Mouse (Mus musculus) v-Abl transformed pro-B cells (cell line): ENCODE measurements around the gene Fam69b.

Experiments
- in situ Hi-C, 2 experiments: fragments of 400-800 bp; cut with MboI; formaldehyde crosslinking; loops; one replicate each; pipeline ENCODE4 v1.15.1; 2025; ENCODE audit not compliant: unreplicated experiment in 2 of 2

Fam69b gene

DNA sequence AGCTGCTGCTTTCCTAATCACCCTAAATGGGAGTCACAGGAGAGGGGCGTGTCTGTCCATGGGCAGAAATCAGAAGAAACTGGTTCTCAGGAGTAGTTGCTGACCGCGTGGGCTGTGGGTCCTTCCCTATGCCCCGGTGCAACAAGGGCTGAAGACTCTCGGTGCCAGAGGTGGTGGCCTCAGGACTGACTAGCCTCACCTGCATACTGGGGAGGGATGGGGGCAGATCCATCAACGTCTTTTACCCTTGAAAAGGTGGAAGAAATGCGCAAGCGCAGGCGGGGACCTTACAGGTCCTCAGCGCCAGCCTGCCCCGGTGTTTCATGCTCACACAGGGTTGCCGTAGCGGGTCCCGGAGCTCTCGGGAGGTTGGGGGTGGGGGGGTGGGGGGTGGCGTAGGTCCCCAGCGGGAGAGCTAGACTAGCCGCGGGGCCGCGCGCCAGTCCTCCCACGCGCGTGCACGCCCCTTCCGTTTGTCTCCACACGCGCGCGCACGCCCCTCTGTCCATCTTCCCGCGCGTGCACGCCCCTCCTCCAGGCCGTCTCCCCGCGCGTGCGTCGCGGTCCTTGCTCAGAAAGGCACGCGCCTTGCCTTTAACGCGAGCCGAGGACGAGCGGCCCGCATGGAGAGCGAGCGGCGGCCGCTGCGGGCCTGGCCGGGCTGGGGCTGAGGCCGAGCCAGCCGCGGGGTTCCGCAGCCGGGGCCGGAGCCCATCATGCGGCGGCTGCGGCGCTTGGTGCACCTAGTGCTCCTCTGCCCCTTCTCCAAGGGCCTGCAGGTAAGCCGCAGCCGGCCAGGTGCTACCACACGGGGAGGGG lies at the start of gene Fam69b:
TSS of gene Fam69b (plus strand) at position 537 of the 819 bp plus-strand sequence.
- in situ Hi-C loops: no loop called here

DNA sequence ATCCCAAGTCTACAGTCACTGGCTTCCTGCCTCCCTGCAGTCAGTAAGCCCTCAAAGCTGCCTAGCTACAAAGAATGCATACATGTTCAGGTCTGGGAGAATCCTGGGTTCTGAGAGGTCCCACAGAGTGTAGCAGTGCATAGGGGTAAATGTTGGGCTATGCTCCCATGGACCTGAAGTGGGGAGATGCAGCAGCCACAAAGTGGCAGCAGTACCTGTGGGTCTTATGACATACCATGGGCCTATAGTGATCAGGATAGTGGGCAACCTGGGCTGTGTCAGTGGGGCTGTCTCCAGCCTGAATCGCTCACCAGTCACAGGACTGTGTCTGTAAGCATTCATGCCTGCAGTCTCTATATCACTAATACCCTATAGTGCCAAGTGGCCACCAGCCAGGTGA lies 48.5 kb upstream of the Fam69b start, which contains the start of gene Egfl7:
TSS of gene Egfl7 (plus strand) at position 301 of the 400 bp plus-strand sequence.
- in situ Hi-C loops: no loop called here

DNA sequence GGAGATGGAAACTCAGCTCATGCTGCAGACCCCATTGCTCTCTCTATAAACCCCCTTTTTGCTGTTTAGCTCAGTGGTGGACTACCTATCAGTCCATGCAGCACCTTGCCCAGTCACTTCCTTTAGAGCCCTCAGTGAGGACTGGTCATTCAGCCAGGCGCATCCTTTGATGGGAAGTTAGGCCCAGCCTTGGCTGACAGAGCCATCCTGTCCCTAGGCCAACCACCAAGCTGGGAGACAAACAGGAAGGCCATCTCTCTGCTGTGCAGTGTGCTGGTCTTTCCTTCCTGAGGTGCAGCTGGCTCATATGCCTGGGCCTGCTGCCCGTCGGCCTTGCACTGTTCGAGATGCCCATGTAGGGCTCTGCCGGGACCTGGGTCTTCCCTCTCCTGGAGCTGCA lies 47.5 kb upstream of the Fam69b start:
- in situ Hi-C loops: no loop called here

DNA sequence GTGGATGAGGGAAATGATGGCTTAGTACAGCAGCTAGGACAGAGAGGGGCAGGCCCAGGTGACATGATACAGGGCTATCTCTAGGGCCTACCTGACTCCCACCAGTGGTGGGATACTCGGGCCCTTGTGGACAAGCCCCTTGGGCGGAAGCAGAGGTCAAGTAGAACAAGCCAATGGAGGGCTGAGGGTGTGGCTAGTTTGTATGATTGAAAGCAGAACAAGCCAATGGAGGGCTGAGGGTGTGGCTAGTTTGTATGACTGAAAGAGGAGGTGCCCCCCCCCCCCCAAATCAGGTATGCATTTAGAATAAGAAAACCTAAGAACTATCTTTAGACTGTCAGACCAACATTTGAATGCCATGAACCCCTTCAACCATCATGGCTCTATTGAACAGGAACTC lies 46.1 kb upstream of the Fam69b start:
- in situ Hi-C loops: no loop called here

DNA sequence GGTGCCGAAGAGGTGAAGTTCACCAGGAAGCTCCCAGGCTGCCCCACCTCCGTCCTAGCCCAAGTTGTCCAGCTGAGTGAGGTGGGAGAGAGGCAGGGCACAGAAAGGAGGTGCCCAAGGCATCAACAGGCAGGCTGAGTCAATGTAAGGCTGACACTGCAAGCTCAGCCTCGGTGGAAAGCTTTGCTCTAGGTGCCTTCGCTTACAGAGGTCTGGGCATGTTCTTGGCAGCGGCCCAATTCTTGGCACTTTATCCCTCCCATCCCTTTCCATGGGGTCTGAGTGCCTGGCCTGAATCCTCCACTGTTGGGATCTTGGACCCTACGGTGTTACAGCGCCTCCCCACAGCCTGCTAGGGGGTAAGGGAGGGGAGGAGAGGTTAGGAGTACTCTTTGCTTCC lies 45.5 kb upstream of the Fam69b start:
- in situ Hi-C loops: no loop called here

DNA sequence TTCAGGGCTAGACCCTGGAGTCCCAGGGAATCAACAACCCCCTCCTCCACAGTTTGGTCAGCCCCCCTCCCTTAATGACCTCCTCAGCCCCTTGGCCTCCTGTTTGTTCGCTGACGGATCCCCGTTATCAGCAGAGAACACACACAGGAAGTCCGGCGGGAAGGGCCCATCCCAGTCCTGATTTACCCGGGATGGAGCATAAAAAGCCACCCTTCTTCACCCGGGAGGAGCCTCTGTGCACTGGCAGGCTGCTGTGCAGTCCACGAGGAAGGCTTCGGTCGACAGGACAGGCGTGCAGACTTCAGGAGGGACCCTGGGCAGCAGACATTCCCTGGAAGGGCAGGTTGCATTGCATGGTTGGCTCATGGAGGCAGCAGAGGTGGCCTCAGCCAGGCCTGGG lies 44.6 kb upstream of the Fam69b start:
- in situ Hi-C loops: no loop called here

DNA sequence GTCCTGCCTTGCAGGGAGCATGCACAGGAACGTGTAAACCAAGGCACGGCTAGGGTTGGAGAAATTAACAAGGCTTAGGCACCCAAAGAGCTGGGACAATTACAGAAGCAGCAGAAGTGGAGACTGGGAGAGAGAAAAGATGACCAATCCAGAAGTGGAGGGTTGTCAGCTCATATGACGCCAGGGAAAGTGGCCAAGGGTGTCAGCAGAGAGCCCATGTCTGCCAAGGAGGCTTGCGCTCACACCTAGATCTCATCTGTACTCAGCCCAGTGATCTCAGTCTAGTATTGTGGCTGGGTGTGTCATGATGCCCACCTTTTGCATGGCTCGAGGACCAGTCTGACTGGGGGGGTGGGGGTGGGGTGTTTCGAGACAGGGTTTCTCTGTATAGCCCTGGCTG lies 42.5 kb upstream of the Fam69b start:
- in situ Hi-C loops: no loop called here

DNA sequence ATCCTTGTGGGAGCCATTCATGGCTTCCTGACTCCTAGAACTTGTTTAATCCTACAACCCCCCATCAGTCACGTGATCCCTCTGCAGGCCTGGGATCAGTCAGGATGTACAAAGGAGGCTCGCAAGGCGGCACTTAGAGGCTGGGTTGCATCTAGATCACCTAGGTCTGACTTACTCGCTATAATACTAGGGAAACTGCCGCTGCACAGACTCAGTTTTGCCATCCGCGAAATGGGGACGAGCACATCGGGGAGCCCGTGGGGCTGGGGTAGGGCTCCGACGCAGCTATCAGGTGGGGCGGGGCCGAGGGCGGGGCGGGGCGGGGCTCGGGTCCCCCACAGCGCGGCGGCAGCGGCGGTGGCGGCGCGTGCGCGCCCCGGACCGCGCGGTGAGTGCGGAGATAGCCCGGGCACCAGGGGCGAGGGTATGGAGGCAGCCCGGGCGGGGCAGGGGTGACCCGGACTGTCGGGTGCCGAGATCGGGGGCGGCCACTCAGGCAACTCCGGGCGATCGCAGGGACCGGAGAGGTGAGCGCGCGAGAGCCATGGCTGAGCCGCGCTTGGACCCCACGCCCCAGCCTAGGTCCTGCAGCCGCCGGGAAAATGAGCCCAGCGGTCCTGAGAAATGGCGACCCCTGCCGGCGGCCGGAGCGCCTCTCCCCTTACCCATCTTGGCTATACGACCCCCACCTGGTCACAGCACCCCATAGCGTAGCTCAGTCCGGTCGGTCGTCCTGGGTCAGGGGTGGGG lies 41.8 kb upstream of the Fam69b start, which contains the start of gene Gm20532:
TSS of gene Gm20532 (plus strand) at position 346 of the 750 bp plus-strand sequence.
- in situ Hi-C loops: no loop called here

DNA sequence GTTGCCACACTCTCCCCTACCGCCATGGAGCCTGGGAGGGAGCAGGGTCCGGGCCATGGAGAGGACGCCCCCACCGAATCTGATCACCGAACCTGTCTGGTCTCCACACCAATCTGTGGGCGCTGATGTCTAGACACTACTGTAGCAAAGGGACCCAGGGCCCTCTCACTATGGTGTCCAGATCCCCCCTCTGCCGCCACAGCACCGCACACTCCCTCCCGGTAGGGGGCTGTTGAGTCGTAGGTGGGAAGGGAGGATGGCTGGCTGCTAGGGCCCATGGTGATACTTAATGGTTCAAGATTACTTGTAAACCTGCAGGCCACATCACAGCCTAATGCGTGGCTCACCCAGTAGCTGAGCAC lies 41.2 kb upstream of the Fam69b start:
- in situ Hi-C loops: no loop called here

DNA sequence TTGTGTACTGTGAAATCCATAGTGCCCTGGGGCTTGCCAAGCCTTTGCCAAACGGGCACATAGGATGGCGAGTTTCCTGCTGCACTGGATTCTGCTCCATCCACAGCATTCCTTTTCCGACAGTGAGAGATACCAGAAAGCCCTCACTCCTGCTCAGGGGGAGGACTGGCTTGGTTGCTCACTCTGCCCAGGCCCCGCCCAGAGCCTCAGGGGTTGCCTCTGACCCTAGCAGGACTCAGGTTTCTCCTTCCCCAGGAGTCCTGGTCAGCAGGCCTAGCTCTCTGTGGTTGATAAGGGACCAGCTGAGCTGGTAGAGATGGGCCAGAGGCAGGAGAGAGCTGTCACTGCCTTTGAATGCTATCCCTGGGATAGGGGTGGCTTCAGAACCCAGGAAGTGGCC lies 39.7 kb upstream of the Fam69b start:
- in situ Hi-C loops: no loop called here

DNA sequence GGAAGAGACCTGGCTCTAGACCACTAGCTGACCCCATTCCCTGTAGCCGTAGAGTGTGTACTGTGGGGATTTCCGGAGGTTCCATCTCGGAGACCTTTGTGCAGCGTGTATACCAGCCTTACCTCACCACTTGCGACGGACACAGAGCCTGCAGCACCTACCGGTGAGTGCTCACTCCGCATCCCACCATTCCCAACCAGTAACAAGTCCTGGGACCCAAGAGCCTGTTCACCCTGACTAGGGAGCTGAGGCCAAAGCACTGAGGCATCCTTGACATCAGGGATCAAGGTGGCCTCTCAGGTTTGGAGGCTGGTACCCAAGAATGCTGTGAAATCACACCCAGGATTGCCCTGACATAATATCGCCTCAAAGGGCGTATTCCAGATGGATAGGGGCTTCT lies 39.0 kb upstream of the Fam69b start:
- in situ Hi-C loops: no loop called here

DNA sequence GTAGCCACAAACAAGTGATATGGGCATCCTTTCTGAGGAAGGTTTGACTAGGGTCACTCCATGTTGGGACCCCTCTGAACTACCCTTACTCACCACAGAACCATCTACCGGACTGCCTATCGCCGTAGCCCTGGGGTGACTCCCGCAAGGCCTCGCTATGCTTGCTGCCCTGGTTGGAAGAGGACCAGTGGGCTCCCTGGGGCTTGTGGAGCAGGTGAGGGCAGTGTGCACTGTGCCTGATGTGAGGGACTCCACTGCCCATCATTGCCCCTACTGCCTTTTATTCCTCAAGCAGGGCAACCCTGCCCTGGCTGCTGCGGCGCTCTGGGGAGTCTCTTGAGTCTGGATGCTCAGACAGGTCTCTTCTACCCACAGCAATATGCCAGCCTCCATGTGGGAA lies 38.0 kb upstream of the Fam69b start:
- in situ Hi-C loops: loop anchor here in 1 of 2 experiments (10.0 kb wide), 1 partner anchor 445 kb away; no protein-coding TSS in a partner anchor

DNA sequence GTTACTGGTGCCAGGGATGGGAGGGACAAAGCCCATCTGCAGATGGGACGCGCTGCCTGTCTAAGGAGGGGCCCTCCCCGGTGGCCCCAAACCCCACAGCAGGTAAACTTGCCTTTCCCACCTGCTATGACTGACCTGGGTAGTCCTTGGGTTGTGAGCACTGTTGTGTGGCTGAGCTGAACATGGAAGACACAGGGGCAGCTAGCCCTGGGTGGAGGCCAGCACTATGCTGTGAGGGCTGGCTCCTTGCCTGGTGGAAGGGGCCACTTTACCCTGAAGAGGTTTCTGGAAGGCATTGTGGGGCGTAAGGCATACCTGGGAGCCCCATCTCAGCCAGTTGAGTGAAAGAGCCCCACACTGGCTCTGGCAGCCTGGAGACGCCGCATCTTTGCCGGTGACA lies 37.3 kb upstream of the Fam69b start:
- in situ Hi-C loops: loop anchor here in 1 of 2 experiments (10.0 kb wide), 1 partner anchor 444 kb away; no protein-coding TSS in a partner anchor

DNA sequence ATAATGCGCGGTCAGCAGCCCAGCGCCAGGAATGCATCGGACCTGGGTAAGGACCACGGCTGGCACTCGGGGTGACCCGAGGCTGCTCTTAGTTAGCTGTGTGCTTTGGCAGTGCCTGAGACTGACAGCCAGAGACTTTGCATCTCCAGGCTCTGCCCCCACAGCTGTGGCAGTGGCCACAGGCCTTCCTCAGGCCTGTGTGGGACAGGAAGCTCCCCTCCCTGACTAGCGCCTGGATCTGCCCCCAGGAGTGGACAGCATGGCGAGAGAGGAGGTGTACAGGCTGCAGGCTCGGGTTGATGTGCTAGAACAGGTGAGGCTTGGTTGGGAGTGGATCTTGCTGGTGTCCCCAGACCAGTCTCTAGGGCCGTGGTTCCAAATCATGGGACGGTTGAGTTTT lies 36.8 kb upstream of the Fam69b start:
- in situ Hi-C loops: loop anchor here in 1 of 2 experiments (10.0 kb wide), 1 partner anchor 443 kb away; no protein-coding TSS in a partner anchor

DNA sequence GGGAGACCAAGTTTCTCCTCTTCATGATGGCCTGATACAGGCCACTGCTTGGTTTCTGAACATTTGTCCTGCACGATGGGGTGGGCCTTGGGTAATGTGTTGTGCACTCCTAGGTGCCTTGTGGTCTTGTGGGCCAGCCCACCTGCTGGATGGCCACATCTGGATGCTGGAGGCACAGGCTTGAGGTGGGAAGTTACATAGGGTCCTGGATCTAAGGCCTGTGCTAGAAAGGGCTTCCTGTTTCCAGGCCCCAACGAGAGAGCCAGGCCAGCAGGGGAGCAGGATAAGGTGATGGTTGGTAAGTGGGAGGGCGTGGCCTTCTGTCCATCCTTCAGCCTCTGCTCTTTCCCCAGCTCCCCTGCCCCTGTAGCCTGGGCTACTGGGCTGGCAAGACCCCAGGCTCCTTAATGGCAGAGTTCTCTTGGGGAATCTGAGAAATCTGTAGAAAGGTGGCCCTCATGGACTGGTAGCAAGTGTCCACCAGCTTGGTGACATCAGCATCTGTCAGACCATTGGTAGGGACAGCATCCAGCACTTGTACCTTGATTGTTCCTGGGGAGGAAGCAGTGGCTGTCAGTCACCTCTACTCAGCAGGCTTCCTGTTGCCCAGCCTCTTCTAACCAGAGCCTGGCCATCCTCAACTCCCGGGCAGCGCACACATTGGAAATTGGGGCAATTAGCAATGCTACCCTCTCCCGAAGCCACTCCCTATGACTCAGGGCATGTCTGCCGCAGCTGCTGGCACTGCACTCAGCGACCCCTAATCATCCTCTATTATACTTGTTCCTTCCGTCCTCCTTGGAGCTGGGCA lies 34.8 kb upstream of the Fam69b start:
- in situ Hi-C loops: loop anchor here in 1 of 2 experiments (10.0 kb wide), 1 partner anchor 441 kb away; no protein-coding TSS in a partner anchor

DNA sequence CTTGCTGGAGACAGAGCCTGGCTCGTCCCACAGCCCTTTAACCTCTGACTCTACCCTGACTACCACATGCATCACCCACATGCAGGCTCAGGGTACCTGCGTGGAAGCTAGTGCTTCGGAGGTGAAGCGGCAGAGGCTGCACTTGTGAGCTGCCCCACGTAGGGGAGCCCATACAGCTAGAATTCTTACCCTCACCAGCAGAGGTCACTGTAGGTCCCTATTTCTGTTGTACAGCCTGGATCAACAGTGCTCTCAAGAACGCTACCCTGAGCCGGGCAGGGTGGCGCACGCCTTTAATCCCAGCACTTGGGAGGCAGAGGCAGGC lies 34.3 kb upstream of the Fam69b start:
- in situ Hi-C loops: loop anchor here in 1 of 2 experiments (10.0 kb wide), 1 partner anchor 441 kb away; no protein-coding TSS in a partner anchor

DNA sequence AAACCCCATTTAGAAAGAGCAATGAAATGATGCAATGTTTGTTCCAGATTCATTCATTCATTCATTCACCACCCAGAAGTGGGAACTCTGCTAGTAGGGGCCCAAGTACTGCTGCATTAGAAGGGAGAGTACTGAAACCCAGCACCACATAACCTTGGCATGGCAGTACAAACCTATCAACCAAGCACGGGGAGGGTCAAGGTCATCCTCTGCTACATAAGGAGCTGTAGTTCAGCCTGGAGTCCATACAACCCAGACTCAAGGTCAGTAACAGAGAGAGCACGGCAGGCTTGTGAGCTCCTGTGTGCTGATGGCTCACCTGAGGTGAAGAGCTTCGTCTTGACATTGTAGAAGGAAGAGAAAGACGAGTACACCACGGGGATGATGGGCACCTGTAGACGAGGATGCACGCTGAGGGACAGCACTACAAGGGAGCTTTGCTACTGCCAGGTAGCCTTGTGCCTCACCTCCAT lies 33.8 kb upstream of the Fam69b start:
- in situ Hi-C loops: loop anchor here in 1 of 2 experiments (10.0 kb wide), 1 partner anchor 440 kb away; no protein-coding TSS in a partner anchor

DNA sequence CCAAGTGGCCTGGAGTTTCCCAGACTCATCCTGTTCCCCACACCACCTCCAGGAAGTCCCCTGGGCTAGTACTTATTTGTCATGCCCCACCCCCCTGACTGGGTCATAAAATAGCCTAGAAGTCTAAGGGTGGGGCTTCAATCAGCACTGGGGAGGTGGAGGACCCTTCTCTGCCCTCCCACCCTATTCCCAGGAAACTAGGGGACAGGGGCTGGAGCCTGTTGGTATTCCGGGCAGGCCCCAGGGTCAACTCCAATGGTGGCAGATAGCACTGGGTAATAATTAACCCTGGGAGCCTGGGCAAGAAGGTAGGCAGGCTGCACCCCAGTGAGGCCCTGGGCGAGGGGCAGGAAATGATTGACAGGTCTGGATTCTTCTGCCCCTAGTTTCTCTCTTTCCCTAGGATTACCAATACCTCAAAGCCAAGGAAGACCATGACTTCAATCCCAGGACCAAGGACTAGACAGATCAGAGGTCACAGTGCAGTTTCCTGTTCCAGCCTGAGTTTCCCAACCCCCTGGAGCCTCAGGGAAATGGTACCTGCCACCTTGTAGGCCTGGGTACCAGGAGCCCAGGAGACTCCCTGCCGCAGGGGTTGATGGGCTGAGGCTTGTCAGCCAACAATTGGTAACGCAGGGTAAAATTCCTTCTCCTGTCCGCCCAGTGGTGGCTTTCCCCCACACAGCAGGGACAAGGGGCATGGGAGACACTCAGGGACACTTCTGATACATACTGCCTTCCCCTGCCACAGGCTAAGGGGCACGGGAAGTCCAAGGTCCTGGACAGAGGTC lies 33.1 kb upstream of the Fam69b start:
- in situ Hi-C loops: loop anchor here (5.0 to 10.0 kb wide), 2 partner anchors 42 to 440 kb away; no protein-coding TSS in a partner anchor

DNA sequence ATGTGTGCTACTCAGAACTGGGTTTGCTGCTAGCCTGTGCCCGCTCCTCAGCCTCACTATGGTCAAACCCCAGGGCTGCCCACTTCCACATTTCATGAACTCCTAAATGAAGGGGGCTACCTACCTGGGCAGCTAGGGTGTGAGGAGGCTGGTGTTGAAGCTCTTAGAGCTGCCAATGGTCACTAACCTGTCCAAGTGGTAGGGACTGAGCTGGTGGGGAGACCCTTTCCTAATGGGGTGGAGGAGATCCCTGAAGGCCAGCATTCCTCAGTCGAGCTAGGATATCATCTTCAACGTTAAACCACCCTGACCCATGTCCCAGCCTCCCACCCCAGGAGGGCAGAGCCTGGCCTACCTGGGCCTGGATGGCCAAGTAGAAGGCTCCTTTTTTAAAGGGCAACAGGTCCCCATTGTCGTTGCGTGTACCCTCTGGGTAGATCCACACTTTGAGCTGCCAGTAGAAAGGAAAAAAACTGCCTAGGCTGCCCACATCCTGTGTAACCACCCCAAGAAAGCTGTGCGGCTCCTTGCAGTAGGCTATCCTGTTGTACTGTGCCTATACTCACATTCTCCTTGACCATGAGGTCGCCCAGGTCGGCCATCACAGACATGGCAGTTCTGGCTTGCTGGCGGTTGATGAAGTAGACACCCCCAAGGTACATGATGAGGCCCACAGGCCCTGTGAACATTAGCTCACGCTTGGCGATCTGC lies 32.4 kb upstream of the Fam69b start:
- in situ Hi-C loops: loop anchor here (5.0 to 10.0 kb wide), 2 partner anchors 41 to 439 kb away; no protein-coding TSS in a partner anchor
